Mouse (Mus musculus): ENCODE results near the gene Xxylt1. TPM values are rescaled to one million over a fixed set of nuclear protein-coding genes. Genes with fewer than 3 reads are reported as not detected.

Gene Xxylt1
- polyA plus RNA-seq, 1 experiment from 2014 or later: 8.4 TPM

DNA sequence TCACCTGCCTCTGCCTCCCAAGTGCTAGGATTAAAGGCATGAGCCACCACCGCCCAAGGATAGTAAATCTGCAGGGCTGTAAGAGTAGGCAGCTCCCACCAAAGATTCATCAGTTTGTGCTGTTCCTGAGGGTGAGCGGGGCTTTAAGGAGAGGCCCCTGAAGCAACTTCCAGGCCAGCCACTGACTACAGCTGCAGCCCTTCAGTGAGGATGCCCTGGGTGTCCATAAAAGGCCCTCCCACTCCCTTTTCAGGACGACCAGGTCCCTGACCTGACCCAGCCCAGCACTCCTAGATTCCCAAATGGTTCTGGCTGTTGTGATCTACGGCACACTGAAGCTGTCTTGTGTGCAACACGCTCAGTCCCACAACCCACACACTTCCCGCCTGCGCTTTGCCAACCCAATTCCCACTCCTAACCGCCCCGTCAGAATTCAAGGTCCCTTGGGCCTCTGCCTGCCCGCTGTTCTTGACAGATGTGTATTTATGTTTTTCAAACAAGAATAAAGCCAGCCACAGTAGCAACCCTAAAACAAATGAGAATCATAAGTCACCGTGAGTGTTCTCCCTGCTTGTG lies 146.9 kb downstream of the Xxylt1 start:
- no peaks in the 10 kb centered on the region; the same call in 1 of the 2 replicates for H3K27me3 ChIP-seq (replicated peaks)
- no peaks in the 10 kb centered on the region for H3K4me1 ChIP-seq
- H3K27ac ChIP-seq (replicated peaks): no peak overlapping the region
- 0 out of 2 replicates have a peak, but pooled peaks cover 7% of the 10 kb centered on the region for H3K9me3 ChIP-seq
- no peak overlapping the region for H3K9ac ChIP-seq
- no peak for ATAC-seq (ENCODE audit: extremely low read depth, insufficient number of reproducible peaks, low FRiP score, low TSS enrichment)
- H3K4me3 ChIP-seq: no peak overlapping the region
- no peaks in the 10 kb centered on the region for H3K36me3 ChIP-seq
- no peak overlapping the region for H3K4me2 ChIP-seq
- WGBS: 84% methylated on average over 11 of the region's 11 CpGs

GRCm38 (mm10) chr16:30933366-30933765 lies 147.9 kb downstream of the Xxylt1 start:
- ATAC-seq (ENCODE audit: extremely low read depth, insufficient number of reproducible peaks, low FRiP score, low TSS enrichment): no peak

DNA sequence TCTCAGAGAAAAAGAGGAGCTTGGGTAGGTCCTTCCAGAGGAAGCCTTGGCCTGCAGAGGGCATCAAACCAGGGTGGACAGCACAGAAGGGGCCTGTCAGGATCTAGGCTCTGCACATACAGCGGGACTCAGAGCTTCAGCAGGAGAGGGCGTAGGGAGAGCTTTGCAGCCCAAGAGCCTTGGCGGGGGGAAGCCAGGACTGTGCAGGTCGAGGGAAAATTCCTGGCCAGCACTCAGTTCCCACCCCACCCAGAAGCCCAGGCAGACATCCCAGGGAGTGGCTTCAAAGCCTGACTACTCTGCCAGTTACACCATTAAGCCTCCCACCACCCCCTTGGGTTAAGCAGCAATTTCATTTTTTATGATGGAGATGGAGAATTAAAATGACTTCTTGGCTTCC lies 148.4 kb downstream of the Xxylt1 start:
- H3K4me2 ChIP-seq: no peak overlapping the region
- H3K4me1 ChIP-seq: no peaks in the 10 kb centered on the region
- no peak overlapping the region for H3K27ac ChIP-seq (replicated peaks)
- no peak for ATAC-seq (ENCODE audit: extremely low read depth, insufficient number of reproducible peaks, low FRiP score, low TSS enrichment)
- H3K27me3 ChIP-seq (replicated peaks): no peaks in the 10 kb centered on the region; the same call in 1 of the 2 replicates
- no peak overlapping the region for H3K4me3 ChIP-seq
- WGBS: 64% methylated on average over 4 of the region's 4 CpGs
- H3K36me3 ChIP-seq: no peaks in the 10 kb centered on the region
- H3K9me3 ChIP-seq: 0 out of 2 replicates have a peak, but pooled peaks cover 7% of the 10 kb centered on the region
- no peak overlapping the region for H3K9ac ChIP-seq

More at GRCm38 (mm10) chr16:30933366-30933765, 147.9 kb downstream of the Xxylt1 start:
- no peaks in the 10 kb centered on the region for H3K4me1 ChIP-seq
- no peaks in the 10 kb centered on the region for H3K36me3 ChIP-seq
- H3K4me3 ChIP-seq: no peak overlapping the region
- no peak overlapping the region for H3K4me2 ChIP-seq
- H3K9ac ChIP-seq: no peak overlapping the region
- 0 out of 2 replicates have a peak, but pooled peaks cover 7% of the 10 kb centered on the region for H3K9me3 ChIP-seq
- no peaks in the 10 kb centered on the region; the same call in 1 of the 2 replicates for H3K27me3 ChIP-seq (replicated peaks)
- 60% methylated on average over 8 of the region's 8 CpGs for WGBS
- H3K27ac ChIP-seq (replicated peaks): no peak overlapping the region

GRCm38 (mm10) chr16:30932196-30932595 lies 149.0 kb downstream of the Xxylt1 start:
- no peaks in the 10 kb centered on the region for H3K4me1 ChIP-seq
- no peaks in the 10 kb centered on the region; the same call in 1 of the 2 replicates for H3K27me3 ChIP-seq (replicated peaks)
- H3K36me3 ChIP-seq: no peaks in the 10 kb centered on the region
- no peak overlapping the region for H3K4me3 ChIP-seq
- H3K9ac ChIP-seq: no peak overlapping the region
- WGBS: 74% methylated on average over 5 of the region's 5 CpGs
- no peak overlapping the region for H3K27ac ChIP-seq (replicated peaks)
- H3K9me3 ChIP-seq: 0 out of 2 replicates have a peak, but pooled peaks cover 7% of the 10 kb centered on the region
- H3K4me2 ChIP-seq: no peak overlapping the region
- no peak for ATAC-seq (ENCODE audit: extremely low read depth, insufficient number of reproducible peaks, low FRiP score, low TSS enrichment)

- Histone ChIP-seq H3K27ac (replicated peaks) (no peak overlapping the region), H3K4me2 (no peak overlapping the region), H3K27me3 (replicated peaks) (no peaks in the 10 kb centered on the region; the same call in 1 of the 2 replicates), H3K4me3 (no peak overlapping the region), H3K9me3 (0 out of 2 replicates have a peak, but pooled peaks cover 7% of the 10 kb centered on the region), H3K9ac (no peak overlapping the region), H3K4me1 (peaks cover 13% of the 10 kb centered on the region), H3K36me3 (no peaks in the 10 kb centered on the region)
- no peak for ATAC-seq (ENCODE audit: extremely low read depth, insufficient number of reproducible peaks, low FRiP score, low TSS enrichment)
- 86% methylated on average over 3 of the region's 3 CpGs for WGBS
Observed at GRCm38 (mm10) chr16:30929165-30929564, 152.1 kb downstream of the Xxylt1 start.

DNA sequence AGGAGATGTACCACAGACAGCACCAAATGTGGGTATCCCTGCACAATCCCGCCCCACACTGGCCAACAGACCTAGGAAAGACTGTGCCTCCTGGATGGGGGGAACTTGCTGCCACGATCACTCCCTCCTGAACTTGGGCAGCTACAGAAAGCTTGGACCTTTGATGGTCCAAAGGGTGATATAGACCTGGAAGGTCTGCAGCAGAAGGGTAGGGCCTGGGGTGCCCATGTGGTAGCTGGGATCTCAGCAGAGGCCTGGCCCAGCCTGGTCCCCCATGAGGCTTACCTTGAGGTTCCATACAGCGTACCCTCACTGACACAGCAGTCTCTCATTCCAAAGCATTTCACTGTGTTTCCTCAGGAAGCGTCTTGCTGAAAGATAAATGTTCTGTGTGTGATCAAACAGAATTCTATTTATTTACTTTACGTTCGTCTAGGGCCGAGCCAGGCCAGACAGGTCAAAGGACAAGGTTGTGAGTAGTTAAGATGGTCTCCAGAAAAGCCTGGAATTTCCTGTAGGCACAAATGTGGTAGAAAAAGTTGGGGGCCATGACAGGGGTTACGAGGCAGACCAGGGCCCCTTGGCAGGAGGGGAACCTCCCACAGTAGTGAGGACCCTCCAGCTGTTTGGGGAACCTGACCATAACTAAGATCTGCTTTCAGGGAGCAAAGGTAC lies 153.0 kb downstream of the Xxylt1 start:
- peaks cover 13% of the 10 kb centered on the region for H3K4me1 ChIP-seq
- no peak overlapping the region for H3K4me3 ChIP-seq
- no peak overlapping the region for H3K9ac ChIP-seq
- H3K27me3 ChIP-seq (replicated peaks): no peaks in the 10 kb centered on the region; the same call in 1 of the 2 replicates
- H3K9me3 ChIP-seq: 0 out of 2 replicates have a peak, but pooled peaks cover 7% of the 10 kb centered on the region
- no peak for ATAC-seq (ENCODE audit: extremely low read depth, insufficient number of reproducible peaks, low FRiP score, low TSS enrichment)
- no peak overlapping the region for H3K27ac ChIP-seq (replicated peaks)
- no peak overlapping the region for H3K4me2 ChIP-seq
- no peaks in the 10 kb centered on the region for H3K36me3 ChIP-seq
- 67% methylated on average over 8 of the region's 8 CpGs for WGBS

DNA sequence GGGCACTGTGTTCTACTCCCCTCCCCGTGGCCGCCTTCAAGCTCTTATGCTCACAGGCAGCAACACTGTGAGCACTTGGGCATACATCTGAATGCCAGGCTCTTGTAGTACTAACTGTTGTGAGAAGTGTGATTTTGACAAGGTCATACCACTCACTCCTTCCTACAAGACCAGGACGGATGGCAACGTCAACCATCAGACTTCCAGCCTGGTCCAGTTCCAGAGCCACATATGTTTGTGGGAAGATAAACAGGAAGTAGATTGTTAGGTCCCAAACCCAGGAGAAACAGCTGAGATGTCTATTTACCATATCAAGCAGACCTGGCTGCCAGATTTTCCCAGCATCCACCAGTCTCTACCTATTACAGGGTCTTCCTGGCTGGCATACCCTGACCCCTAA lies 155.7 kb downstream of the Xxylt1 start:
- WGBS: 61% methylated on average over 4 of the region's 4 CpGs
- ATAC-seq (ENCODE audit: extremely low read depth, insufficient number of reproducible peaks, low FRiP score, low TSS enrichment): no peak
- no peaks in the 10 kb centered on the region for H3K36me3 ChIP-seq
- H3K4me3 ChIP-seq: no peak overlapping the region
- H3K4me1 ChIP-seq: peaks cover 13% of the 10 kb centered on the region
- no peak overlapping the region for H3K4me2 ChIP-seq
- H3K27ac ChIP-seq (replicated peaks): no peak overlapping the region
- no peaks in the 10 kb centered on the region for H3K27me3 ChIP-seq (replicated peaks)
- 0 out of 2 replicates have a peak, but pooled peaks cover 10% of the 10 kb centered on the region for H3K9me3 ChIP-seq
- no peak overlapping the region for H3K9ac ChIP-seq

DNA sequence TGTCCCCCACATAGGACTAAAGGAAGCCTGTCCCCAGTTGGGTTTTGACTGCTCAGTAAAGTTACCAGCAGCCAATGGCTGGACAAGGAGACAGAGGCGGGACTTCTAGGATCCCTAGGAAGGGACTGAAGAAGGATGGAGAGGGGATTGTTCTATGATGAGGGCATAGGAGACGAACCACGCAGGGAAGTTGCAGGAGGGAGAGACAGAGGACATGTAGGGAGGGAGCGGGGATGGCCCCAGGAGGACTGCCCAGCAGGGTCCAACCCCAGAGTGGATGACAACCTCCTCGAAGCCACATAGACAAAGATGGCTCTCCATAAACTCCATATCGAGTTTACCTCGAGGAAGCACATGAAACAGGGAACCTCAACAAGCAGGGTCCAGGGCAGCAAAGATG lies 157.3 kb downstream of the Xxylt1 start:
- ATAC-seq (ENCODE audit: extremely low read depth, insufficient number of reproducible peaks, low FRiP score, low TSS enrichment): no peak
- 56% methylated on average over 7 of the region's 7 CpGs for WGBS
- Histone ChIP-seq H3K27me3 (replicated peaks) (no peaks in the 10 kb centered on the region), H3K9ac (no peak overlapping the region), H3K4me1 (peaks cover 13% of the 10 kb centered on the region), H3K4me2 (no peak overlapping the region), H3K36me3 (no peaks in the 10 kb centered on the region), H3K9me3 (peaks cover 14% of the 10 kb centered on the region; the same call in 1 of the 2 replicates), H3K4me3 (no peak overlapping the region), H3K27ac (replicated peaks) (no peak overlapping the region)

GRCm38 (mm10) chr16:30922548-30922947 lies 158.7 kb downstream of the Xxylt1 start:
- Histone ChIP-seq H3K9me3 (peaks cover 14% of the 10 kb centered on the region; the same call in 1 of the 2 replicates), H3K4me1 (peaks cover 13% of the 10 kb centered on the region), H3K9ac (no peak overlapping the region), H3K4me3 (no peak overlapping the region), H3K27ac (replicated peaks) (no peak overlapping the region), H3K27me3 (replicated peaks) (no peaks in the 10 kb centered on the region), H3K4me2 (no peak overlapping the region), H3K36me3 (no peaks in the 10 kb centered on the region)
- 56% methylated on average over 1 of the region's 1 CpGs for WGBS
- no peak for ATAC-seq (ENCODE audit: extremely low read depth, insufficient number of reproducible peaks, low FRiP score, low TSS enrichment)

DNA sequence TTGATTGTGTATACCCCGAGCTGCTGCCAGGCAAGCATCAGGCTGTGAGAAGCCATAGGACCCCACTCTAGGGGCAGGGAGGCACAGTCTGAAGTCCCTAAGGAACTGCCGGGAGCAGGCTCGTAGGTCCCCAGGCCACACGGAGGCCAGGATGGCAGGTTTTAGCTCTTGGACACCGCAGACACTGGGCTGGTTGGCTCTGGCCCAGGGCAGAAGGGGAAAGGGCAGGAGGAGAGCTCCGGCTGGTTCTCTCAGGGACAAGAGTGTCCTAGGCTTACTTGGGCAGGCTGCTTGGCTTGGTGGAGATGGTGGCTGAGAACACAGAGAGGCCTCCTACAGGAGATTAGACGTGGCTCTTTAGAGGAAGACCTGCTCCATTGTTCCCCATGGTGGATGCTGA lies 162.4 kb downstream of the Xxylt1 start:
- H3K9ac ChIP-seq: no peak overlapping the region

DNA sequence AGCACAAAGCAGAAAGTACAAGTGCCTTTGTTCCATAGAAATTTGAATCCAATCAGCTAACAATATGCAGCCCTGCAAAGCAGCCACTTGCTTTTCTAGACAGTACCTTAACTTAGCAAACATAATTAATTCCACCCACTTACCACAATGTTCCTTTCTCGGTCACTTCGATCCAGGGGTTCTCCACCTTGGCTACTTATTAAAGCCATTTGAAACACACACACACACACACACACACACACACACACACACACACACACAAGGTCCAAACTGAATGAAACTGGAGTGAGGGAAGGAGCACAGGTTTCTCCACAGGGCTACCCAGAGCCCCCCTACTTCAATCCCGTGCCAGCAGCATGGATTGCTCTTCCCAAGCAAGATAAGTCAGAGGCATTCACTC lies 164.3 kb downstream of the Xxylt1 start:
- H3K27ac ChIP-seq (replicated peaks): no peak overlapping the region
- no peaks in the 10 kb centered on the region for H3K4me1 ChIP-seq
- no peak overlapping the region for H3K9ac ChIP-seq
- ATAC-seq (ENCODE audit: extremely low read depth, insufficient number of reproducible peaks, low FRiP score, low TSS enrichment): no peak
- peaks cover 25% of the 10 kb centered on the region; the same call in 1 of the 2 replicates for H3K9me3 ChIP-seq
- H3K27me3 ChIP-seq (replicated peaks): no peaks in the 10 kb centered on the region
- 81% methylated on average over 3 of the region's 3 CpGs for whole genome bisulfite sequencing
- no peaks in the 10 kb centered on the region for H3K36me3 ChIP-seq
- H3K4me2 ChIP-seq: no peak overlapping the region
- H3K4me3 ChIP-seq: no peak overlapping the region

More for the DNA sequence above, 162.4 kb downstream of the Xxylt1 start:
- no peak for ATAC-seq (ENCODE audit: extremely low read depth, insufficient number of reproducible peaks, low FRiP score, low TSS enrichment)
- H3K27me3 ChIP-seq (replicated peaks): no peaks in the 10 kb centered on the region
- no peaks in the 10 kb centered on the region for H3K36me3 ChIP-seq
- no peak overlapping the region for H3K4me2 ChIP-seq
- no peaks in the 10 kb centered on the region for H3K4me1 ChIP-seq
- peaks cover 18% of the 10 kb centered on the region; the same call in 1 of the 2 replicates for H3K9me3 ChIP-seq
- no peak overlapping the region for H3K4me3 ChIP-seq
- WGBS: 84% methylated on average over 7 of the region's 7 CpGs
- no peak overlapping the region for H3K27ac ChIP-seq (replicated peaks)
